Mouse (Mus musculus) heart, adult 18-20 months (tissue): Measurements from ENCODE around the gene Ptprg. TPM values are rescaled to one million over a fixed set of nuclear protein-coding genes. Genes with fewer than 3 reads are reported as not detected.

Experiments
- DNase-seq, 2 experiments: peaks; one replicate each; pipeline ENCODE4 v3.0.0; 2021 to 2022; ENCODE audit warnings: mixed read lengths in 1 of 2
- total RNA-seq, 2 experiments: library from RNA; stranded (reverse); gene quantifications; 2 replicates each; pipeline ENCODE4 v1.2.3; 2021

Gene Ptprg
- total RNA-seq, 2 experiments from 2014 or later, result 46.4 to 51.8 TPM

DNA sequence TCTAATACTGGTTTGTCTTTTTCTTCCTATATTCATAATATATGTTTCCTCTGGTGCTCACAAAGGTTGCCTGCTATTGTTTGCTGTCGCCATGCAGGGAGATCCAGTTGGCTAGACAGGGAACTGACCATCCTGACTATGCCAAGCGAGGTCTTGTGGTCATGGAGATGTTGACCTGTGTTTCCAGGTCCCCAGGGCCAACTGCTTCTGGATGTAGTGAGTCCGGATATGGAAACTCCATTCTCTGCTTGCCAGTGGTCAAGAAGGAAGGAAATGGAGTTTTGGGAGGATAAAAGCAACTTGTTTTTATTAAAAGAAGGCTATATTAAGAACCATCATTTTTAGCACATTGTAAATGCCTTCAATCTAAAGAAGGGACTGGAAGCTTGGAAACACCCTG, 327.8 kb downstream of the Ptprg start:
- peak; percentile 36 to 57 for DNase-seq

DNA sequence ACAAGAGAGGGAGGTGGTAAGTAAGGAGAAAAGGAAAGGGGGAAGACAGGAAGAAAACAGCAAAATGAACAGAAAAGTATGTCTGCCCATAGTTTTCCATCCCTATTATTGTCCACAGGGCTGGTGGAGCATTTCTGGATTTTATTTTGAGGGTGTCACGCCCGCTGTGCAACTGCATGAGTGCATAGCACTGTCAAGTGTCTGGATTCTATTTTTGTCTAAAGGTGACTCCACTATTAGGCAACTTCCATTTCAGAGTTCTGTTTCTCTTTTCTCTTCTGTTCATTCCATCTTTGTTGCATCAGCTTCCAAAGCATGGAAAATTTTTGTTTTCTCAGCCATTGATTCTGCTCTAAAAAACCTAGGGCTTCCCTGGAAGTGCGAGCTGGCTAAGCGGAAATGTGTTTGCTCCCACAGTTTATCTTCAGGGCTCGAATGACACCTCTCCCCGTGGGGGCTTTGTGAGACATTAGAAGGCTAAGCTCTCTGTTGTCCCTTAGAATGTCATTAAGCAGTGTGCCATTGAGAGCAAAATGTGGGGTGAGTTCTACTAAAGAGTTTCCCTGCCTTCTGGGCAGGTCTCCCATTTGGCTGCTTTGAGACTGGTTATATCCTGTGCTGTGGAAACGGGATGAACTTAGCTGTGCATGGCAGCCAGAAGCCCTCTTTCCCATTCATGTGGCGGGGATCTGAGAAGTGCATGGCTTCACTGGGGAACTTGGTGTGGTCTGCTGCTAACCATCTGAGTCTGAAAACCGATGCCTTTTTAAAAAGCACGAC, 330.0 kb downstream of the Ptprg start:
- DNase-seq, result peak; percentile 76 to 78

DNA sequence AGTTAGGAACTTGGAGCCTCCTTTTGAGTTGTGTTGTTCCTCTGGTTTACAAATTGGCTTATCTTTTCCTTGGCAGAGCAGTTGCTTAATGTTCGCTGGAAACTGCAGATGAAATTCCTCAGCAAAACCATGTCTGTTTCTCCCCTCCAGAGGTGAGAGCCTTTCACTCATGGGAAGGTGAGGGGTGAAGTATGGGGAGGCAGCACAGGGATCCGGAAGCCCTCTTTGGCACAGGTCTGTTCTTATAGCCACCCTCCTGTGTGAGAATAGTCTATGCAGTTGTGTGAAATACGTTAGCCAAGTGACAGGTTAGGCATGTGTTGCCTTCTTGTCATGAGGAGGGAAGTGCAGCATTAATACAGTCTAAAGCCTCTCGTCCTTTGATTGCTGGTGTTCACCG, 330.7 kb downstream of the Ptprg start:
- peak; percentile 32 to 54 for DNase-seq

DNA sequence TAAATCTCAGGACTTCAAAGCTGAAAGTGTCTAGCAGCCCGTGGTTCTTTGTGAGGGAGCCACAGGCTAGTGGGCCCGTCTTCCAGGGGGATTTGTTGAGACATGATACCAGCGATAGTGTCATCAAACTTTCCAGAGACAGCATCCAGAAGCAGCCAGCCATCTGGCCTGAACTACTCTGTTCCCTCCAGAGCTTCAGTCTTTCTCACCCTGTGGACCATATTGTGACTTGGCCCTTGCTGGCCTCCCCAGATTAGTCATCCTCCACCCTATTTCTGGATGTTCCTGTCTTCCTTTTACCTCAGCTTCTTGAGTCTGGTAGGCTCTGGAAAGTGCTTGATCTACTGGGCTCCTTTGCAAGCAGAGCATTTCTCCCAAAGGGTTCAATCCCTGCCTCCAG, 333.1 kb downstream of the Ptprg start:
- peak; percentile 17 to 46 for DNase-seq

DNA sequence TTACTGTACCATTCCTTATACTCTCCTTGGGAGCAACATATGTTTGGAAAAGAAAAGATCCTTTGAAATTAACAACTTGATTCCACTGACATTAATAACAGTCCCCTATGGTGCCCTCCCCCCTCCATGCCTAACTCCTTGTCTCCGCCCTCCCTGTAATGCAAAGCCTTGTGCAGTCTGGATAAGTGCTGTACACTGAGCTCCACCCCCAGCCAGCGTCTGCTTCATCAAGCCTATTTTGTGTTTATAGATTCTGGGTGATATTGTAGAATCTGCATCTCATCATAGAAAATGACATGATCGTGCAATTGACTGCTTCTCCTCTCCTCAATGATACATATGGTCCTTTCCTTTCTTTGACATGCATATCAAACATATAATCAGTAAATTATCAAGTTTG, 337.6 kb downstream of the Ptprg start:
- DNase-seq, result no peak

DNA sequence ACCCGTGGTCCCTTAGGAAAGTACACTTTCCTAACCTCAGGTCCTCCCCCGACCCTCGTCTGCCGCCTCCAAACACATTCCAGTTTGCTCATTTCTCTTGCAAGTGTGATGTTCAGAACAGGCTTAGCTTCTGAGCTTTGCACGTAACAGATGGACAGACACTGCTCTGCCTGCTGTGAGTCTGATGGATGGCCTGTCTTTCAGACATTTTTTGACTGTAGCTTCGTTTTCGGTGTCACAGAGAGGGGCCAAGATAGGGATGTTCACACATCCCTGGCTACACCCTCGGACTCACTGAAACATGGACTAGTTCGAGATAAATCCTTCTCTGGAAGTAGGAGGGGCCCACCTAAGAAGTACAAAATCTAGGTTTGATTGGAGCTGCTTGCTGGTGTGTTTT, 339.3 kb downstream of the Ptprg start:
- no peak for DNase-seq

DNA sequence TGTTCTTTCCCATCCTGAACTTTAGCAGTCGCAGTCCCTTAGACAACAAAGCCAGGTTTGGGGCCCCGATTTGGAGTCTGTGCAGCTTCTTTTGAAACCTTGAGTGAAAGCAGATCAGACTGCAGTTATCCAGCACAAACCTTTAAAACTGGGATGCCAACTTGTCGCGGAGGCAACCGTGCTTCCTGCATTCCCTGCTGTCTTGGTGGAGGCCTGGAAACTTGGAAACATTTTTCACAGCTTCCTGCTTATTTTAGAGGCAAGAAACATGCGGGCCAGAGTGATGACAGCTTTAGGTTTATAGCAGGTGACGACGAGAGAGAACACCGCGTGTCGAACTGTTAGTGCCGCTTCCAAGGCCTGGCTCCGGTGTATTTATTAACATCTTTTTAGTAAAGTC, 342.2 kb downstream of the Ptprg start:
- no peak for DNase-seq

DNA sequence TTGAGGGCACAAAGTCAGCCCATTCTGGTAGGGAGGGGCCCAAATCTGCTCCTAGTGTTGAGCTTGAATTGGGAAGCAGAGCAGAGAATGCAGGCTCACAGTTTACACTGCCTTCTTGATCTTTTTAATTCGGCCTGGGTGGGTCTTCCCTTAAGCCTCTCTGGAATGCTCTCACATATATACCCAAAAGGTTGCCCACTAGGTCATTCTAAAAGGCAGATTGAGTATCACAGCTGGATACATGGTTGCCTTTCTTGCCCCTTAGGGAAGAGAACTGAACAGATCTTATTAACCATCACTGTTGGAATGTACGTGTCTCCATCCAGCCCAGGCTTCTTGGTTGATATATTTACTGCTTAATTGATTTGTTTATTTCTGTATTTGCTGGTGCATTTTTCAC, 349.5 kb downstream of the Ptprg start:
- no peak for DNase-seq

DNA sequence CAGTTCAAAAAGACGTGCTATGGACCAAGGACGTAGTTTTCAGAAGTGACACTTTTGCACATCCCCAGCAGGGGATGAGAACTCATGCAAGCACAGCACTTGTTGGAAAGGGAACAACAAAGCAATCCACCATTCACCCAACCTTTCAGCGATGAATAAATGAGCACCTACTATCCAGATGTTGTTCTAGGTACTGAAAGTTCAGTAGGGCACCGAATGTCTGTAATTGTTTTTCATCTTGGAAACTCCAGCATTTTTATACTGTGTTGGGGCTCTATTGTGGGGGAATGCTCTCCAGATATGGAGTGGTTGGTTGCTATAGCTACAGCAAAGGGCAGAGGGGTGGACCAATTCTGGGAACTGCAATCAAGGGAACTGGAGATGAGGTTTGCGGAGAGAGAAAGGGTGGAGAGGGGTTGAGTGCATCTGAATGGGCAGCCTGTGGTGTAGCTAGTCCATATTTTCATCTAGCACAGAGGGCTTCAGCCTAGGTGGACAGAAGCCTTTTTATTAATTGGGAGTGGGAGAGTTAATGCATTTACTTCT, 352.9 kb downstream of the Ptprg start:
- no peak for DNase-seq

DNA sequence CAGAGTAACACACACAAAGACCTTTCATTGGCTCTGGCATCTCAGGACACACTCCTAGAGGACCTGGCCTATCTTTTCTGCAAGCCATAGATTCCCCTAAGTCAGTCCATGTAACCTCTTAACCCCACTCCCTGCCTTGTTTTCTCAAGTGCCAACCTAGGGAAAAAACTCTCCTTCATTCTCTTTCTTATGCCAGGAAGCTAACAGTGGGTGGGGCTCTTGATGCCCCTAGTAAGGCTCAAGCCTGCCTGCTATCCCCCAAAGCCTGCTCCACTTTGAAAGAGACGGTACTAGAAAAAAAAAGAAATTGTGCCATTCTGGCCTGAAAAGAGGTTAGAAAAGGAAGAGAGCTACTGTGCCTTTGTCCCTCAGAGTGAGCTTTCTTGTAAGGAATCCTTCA, 358.9 kb downstream of the Ptprg start:
- DNase-seq, result no peak

DNA sequence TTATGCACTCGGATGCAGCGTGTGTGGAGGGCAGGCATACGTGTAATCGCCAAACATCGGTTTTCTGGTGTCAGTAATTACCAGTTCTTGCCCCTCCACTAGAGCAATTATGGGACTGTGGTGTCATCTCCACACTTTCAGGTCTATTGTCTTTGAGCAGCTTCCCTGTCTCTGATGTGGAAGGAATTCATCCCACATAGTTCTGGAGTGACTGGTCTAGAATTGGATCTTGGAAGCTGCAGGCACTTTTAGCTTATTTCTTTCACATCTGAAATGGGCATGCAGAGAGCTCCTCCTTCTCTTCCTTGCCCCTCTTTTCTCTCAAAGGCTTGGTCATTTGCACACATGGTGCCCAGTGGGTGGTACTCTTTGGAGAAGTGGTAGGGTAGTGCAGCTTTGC, 363.9 kb downstream of the Ptprg start:
- DNase-seq, result no peak

DNA sequence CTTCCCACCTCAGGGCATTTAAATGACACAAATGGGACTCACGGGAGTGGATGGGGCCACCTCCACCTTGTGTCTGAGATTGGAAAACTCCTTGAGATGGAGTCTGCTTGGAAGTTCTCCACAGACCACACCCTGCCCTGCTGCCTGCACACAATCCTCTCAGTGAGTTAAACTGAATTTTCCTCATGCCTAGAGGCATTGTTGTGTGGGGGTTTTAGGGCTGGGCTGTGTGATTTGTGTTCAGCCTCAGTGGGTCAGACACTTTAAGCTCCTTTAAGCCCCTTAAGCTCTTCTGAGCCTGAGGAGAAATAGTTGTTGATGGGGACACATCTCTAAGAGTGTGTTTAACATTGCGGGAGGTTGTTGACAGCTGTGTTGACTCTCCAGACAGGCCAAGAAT, 375.2 kb downstream of the Ptprg start:
- DNase-seq, result no peak

DNA sequence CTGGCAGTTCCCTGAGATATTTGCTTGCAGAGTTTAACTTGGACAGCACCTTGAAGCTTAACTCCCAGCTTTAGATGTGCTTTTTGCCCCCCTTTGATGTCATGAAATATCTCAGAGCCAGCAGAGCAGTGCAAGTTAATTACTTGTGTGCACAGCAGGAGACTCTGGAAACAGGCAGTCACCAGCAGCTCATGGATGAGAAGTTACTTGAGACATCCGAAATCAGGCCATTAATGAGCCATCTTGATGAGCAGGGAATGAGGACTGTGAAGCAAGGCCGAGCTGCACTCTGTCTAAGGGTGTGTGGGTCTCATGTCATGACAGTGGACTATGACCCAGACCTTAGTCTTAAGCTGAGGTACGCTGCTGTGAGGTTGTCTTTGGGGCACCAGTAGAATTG, 379.2 kb downstream of the Ptprg start:
- no peak for DNase-seq

DNA sequence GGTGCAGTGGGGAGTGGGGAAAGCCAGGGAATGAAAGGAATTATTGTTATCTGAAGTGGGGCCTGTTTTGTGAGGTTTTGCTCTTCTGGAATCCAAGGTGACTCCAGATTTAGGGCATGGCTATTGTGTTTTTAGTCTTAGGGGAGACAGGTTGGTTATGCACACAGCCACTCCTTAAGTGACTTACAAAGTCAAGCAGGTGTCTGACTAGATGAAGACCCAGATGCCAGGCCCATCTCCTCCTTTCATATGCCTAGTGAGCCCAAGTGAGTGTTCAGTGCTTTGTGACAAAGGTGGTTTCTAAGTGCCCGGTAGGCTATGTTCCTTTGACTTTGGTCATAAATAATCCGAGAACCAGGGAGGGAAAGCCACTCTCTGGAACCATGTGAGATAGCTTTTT, 381.2 kb downstream of the Ptprg start:
- no peak for DNase-seq

DNA sequence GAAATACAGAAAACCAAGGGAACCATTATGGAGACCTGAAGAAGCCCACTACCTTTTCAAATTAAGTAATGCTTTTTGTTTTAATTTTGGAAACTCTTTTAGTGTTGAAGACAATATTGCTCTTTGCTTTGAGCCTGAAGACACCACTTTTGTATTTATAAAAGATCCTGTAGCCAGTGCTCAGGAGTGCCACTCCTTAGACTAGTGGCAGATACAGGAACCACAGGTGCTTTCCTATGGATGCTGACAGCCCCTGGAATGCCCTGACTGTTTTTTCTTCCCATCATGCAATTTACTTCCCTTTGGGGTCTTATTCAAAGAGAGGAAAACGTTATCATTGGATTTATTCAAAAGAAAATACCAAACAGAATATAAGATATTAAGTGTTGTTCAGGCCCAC, 381.9 kb downstream of the Ptprg start:
- no peak for DNase-seq

DNA sequence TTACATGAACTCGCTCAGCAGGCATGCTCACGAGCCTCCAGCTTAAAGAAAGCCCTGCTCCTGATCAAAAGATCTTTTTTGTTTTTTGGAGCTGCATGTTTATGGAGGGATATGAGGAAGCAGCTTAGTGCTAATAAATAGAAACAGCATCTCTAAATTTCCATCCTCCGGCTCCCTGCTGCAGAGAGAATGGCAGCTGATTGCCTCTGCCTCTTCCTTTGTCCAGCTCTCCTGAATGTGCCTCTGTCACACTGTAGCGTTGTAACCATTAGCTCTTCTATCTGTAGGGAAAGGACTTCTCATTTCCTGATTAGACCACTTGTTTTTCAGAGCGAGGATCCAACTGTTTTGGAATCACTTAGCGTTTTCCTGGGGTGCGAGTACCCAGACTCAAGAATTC, 382.4 kb downstream of the Ptprg start:
- no peak for DNase-seq

DNA sequence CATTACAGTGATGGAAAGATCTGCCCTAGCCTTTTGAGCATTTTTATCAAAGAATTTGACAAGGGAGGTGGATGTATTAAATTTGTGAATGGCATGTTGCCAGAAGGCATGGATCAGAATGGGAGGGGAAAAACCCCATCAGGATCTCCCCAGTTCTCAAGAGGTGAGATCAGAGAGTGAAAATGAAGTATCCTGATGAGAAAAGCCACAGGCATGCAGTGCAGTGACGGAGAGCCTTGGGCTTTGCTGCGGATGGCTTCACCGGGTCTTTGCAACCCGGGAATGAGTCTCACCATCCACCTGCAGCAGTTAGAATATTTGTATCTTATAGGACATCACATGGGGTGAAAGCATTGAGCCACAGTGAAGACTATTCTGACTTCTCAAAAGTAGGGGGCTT, 385.6 kb downstream of the Ptprg start:
- DNase-seq, result no peak

DNA sequence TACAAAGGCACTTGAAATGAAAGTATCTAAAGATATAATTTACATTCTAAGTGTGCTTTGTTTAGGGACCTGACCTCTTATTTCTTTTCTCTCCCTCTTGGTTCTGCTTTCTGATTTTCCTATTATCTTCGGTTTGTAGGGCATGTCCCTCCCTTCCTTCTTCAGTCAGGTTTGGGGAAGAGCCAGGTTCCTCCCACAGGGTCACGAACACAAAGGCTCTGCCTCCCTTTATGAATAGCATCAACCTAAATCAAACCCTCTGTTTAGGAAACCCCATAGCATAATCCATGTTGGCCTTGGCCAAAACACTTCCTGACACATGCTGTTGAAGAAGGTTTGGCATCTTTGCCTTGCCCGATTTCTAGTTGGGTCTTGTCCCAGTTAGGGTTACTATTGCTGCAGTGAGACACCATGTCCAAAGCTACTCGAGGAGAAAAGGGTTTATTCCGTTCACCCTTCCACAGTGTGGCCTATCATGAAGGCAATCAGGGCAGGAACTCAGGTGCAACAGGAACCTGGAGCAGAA, 388.7 kb downstream of the Ptprg start:
- peak in 1 of 2 experiments; percentile 12 for DNase-seq

DNA sequence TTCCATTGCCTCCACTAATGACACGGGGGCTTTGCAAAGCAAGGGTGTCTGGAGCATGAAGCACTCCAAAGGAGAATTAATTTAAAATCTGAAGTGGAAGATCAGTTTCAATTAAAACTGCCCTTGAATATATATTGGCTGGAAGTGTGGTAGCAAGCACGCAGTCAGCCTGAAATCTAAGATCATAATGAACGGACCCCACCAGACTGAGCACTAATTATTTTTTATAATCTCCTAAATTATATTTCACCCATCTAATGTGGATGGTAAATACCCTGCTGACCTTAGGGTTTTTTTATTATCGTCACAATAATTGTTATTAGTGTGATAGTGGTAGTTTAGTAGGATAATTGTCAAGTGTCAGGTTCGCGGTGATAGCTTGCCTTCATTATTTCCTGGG, 397.0 kb downstream of the Ptprg start:
- DNase-seq, result no peak

DNA sequence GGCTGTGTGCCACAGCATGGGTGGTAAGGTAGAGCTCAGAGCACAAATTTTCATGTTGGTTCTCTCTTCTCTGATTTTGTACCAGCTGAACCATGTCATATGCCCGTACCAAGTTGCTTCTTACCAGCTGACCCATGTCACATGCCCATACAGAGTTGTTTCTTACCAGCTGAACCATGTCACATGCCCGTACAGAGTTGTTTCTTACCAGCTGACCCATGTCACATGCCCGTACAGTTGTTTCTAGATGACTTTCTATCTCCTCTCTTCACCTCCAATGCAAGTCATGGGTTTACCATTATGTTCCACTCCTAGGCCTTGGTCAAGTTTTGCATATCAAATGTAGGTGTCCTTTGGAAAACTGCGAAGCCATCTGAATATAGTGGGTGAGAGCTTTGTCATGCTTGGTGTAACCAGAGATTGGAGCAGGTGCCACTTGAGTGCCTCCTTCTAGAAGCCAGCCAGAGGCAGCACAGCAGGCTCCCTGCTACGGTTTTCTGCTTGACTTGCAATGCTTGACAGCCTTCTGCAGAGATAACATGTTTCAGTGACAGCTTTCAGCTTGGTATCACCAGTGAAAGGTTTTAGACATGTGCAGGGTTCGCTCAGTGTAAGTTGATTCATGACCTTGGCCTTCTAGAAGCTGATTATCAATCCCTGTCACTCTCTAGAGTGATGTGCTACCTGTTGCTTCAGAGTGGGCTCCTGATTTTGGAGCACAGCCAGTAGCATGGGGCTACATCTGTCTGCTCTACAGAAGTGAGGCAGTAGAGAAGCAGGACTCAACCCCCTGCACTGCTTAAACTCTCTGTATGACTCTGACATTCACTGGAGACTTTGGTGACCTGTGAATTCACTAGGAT, 401.9 kb downstream of the Ptprg start:
- peak in 1 of 2 experiments; percentile 5 for DNase-seq

DNA sequence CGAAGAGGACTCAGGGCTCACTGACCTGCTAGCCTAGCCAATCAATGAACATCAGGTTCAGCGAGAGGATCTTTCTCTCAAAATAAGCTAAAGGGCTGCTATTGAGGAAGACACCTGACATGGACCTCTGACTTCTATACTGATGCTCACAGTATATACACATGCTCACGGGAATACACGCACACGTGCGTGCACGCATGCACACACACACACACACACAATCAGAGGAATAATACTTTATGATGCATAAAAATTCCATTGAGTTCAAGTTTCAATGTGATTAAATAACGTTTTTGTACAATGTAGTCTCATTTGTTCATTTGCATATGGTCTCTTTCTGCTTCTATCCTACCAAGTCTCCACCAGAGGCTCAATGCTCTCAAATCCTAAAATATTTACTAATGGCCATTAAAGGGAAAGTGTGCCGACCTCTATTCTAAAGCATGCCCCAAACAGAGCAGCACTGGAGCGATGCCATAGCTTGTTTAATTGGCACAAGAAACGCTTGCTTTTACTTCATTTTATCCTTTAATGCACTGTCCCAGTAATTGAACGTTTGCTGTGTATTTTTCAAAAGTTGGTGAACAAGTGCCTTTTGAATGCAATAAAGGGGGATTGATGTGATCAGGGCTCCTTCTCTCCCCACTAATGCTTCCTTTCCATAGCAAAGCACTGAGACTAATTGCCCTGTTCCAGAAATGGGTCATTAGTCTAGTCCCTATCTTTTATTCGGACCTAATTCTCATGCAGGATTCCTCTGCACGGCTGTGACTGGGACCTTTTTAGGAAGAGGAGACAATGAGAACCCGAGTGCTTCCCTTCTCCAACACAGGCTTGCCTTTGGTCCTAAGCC, 407.2 kb downstream of the Ptprg start:
- no peak for DNase-seq

DNA sequence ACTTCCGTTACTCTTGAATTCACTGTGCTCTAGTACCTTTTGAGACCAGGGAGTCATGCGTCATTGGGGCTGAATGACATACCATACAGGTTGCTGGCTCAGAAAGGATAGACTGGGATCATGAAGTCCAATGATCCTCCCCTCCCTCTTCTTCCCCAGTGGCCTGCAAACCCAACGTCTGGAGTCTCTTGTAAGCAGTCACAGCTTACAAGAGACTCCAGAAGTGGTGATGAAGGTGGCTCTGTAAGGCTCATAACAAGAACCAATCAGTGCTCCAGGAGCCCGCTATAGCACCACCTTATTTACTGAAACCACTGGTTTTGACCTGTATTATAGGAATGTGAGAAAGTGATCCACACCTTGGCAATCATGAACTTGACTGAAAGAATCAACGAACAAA, 408.8 kb downstream of the Ptprg start:
- DNase-seq, result no peak
